Mouse (Mus musculus) C2C12 (cell line): Measurements from ENCODE around the gene Cped1.

ENCODE experiments used
- CEBPB ChIP-seq: IDR thresholded peaks from one replicate; pipeline ENCODE4 v1.6.1; 2011; ENCODE audit warnings: low read depth, mild to moderate bottlenecking, control low read depth, moderate library complexity
- CTCF ChIP-seq: IDR thresholded peaks from one replicate; pipeline ENCODE4 v1.5.1; 2011; ENCODE audit not compliant: control insufficient read depth, insufficient read depth, insufficient read length

DNA sequence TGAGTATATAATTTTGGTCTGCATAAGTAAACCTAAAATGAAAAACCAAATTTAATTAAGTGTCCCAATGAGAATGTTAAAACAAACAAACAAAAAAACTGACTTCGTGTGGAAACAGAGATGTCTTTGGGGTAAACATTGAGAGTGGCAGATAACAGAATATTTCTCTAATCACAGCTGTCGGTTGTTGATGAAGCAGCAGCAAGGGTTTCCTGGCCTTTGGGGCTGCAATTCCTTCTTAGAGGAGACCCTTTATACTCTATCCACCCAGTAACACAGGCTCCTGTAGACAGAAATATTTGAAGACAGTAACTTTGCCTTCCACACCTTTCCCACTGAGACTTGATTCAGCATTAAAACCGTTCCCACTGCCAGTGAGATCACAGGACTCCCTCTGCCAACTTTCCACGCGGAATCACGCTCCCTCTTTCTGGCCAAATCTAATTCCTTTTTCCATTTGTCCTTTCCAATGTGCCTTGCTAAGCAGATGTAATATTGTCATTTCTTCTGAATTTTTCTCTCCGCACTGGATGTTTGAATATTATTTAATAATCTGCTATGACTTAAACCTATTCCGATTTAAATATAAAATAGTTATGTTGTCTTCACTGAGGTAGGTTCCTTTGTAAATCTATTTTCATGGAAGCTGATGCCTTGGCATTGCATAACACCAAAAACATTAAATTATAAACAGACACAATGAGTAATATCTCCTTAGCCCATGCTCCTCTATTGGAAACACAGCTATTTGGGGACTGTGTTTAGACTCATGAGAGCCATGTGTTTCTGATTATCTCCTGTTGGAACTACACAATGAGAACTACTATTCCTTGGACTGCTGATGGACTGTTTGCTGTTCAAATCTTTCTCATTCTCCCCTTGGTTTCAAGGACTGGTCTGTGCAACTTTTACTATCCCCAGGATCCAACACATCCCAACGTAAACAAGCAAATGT lies 4.7 kb downstream of the Cped1 start:
- TF ChIP-seq CTCF (no peak), CEBPB (no peak)
